Mouse (Mus musculus) gastrocnemius, adult 18-20 months (tissue): Measurements from ENCODE around the gene Ms4a18. TPM values are rescaled to one million over a fixed set of nuclear protein-coding genes. Genes with fewer than 3 reads are reported as not detected.

Experiments
- DNase-seq: peaks from one replicate; pipeline ENCODE4 v3.0.0; 2021; ENCODE audit warnings: low spot score
- long read RNA-seq, 2 experiments: library from polyadenylated mRNA; stranded (forward); transcript quantifications; one replicate each; pipeline ENCODE4 v2.0.0; 2021
- total RNA-seq, 2 experiments: library from RNA; stranded (reverse); gene quantifications; 2 replicates each; pipeline ENCODE4 v1.2.3; 2021

Ms4a18 gene
- not detected for total RNA-seq
- long read RNA-seq, experiment 1 = 0 reads
- long read RNA-seq, experiment 2 = 0 reads

- DNase-seq = no peak
Measured at GRCm38 (mm10) chr19:11017891-11018290, at the start of gene Ms4a18. TSS of gene Ms4a18 (minus strand) at chr19:11018031.

DNA sequence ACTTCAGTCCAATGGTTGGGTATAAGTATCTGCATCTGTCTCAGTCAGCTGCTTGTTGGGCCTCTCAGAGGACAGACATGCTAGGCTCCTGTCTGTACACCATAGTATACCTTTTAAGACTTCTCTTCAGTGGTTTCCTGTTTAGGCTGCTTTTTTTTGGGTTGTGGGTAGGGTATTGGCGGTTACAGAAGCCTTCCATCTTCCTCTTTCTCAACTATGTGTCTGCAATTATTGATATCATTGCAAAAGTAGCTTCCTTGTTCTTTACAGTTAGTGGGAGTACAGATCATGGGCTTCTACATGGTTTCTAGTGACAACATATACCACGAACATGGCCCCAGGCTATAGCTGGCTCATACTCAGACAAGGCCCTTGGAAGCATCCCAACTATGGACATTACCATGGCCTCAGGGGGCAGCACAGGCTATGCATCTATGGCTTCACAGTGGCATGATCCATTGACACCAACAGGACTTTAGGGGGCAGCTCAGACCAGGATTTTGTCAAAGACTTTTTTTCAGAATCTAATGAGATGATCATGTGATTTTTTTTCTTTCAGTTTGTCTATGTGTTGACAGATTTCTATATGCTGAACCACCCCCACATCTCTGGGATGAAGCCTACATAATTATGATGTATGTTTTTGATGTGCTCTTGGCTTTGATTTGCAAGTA, 47.5 kb upstream of the Ms4a18 start:
- no peak for DNase-seq

GRCm38 (mm10) chr19:11060900-11061299, 43.1 kb upstream of the Ms4a18 start:
- no peak for DNase-seq

DNA sequence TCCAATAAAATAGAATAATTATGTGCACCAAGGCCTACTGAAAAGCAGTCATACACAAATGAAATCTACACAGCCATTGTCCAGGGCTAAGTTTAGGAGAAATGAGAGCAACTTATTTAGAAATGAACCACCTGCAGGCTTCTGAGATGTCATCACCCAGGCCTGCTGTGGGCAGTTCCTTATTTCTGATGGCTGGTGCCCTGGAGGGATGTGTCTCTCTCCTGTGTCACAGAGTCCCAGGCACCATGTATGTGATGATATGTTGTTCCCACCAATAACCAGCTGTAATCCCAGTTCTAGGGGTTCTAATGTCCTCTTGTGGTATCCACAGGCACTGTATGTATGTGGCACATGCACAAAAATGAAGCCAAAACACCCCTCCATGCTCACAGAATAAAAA, 42.1 kb upstream of the Ms4a18 start:
- no peak for DNase-seq

- DNase-seq = peak; percentile 65
Measured at GRCm38 (mm10) chr19:11055700-11056099, 37.9 kb upstream of the Ms4a18 start.

GRCm38 (mm10) chr19:11053277-11053676, 35.4 kb upstream of the Ms4a18 start:
- no peak for DNase-seq

GRCm38 (mm10) chr19:11052877-11053276, 35.0 kb upstream of the Ms4a18 start:
- no peak for DNase-seq

DNA sequence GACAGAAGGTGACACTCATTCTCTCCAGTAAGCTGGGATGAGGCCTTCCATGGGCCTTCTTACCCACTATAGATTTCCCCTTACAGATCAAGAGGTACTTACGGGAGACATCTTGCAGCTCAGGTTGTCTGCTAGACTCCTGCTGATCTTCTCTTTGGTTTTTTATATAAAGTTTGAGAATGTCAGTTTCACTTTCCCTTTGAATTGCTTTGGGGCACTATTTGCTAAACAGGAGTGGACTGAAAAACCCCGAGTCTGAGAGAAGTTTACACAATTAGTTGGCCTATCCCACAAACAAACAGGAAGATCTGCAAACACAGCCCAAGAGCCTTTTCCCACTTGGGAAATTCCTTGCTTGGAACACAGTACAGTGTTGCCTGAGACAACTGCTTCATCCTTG, 32.5 kb upstream of the Ms4a18 start:
- DNase-seq = no peak

DNA sequence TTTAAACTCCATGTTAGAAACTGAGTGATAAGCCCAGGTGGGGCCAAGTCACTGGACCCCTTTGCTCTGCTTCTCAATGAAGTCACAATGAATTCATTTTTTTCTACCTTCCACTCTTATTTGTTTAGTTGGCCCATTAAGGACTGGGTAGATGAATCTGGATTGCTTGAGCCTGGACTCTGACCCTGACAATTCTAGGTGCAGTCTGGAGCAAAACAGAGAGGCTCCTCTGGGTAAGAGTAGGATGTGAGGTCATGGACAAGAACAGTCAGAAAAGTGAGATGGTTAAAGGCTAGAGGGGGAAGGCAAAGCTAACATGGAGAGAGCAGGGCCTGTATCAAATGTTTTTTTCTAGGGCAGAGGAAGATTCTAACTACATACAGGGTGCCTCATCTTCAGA, 31.6 kb upstream of the Ms4a18 start:
- DNase-seq = no peak

DNA sequence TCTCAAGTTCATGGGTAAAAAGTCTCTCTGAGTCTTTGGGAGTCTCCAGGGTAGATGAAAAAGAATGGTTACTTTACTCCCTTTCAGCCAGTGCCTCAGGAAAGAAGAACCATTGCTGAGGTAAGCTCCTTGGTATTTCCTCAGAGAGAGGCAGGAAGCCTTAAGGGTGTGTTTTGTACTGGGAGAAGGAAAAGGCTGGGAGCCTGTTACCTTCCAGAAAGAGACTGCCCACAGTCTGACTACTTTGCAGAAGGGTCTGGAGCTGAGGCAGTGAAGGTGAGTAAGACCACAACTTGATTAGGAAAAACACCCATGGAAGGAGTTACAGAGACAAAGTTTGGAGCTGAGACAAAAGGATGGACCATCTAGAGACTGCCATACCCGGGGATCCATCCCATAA, 30.7 kb upstream of the Ms4a18 start:
- DNase-seq = no peak

- no peak for DNase-seq
Measured at GRCm38 (mm10) chr19:11048009-11048408, 30.2 kb upstream of the Ms4a18 start.

DNA sequence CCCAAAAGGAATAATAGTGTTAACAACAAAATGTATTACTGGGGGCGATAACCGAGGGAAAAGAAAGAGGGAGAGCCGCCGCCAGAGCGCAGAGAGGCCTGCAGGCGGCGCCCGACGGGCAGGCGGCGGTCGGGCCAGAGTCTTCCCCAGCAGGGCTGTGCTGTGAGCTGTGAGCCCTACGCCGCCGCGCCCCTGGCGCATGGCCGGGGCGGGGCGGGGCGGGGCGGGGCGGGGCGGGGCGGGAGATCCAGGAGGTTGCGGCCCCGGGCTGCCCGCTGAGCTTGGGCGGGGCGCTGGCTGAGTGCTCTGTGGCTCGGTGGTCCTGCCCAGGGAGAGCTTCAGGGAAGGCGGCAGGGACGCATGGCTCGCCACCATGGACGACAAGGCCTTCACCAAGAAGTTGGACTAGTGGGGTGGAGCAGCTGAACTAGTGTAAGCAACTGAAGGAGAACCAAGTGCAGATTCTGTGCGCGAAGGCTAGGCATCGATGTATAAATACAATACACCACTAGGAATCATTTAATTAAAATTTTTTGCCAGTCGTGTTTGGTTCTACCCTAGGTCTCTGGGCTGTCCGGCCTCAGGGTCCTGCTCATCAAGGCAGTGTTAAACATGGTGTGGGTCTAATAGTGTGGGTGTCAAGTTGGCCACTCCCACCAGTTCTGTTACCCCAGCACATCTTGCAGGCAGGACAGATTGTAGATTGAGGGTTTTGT, 27.3 kb upstream of the Ms4a18 start:
- DNase-seq = peak; percentile 56

- no peak for DNase-seq
Measured at GRCm38 (mm10) chr19:11044671-11044995, 26.8 kb upstream of the Ms4a18 start.

- no peak for DNase-seq
Measured at GRCm38 (mm10) chr19:11037570-11037969, 19.7 kb upstream of the Ms4a18 start.

GRCm38 (mm10) chr19:11022382-11022781, 4.6 kb upstream of the Ms4a18 start:
- no peak for DNase-seq

DNA sequence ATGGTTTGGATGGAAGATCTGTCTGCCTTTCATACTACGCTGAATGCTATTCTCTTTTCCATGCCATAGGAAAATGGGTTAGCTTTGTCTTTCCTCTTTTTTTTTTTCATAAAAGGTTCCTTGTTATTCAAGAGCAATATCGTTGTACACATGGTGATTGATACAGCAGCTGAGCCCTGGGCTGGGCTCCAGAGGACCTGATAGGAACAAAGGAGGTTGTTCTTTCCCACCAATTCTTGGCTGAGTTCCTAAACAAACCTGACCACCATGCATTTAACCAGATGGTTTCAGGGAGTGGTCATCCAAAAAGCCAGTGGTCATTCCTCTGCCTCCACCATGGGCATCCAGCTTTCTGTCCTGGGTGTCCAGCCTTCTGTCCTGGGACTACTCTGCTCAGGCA, 580 bp downstream of the Ms4a18 start:
- DNase-seq = peak; percentile 11

DNA sequence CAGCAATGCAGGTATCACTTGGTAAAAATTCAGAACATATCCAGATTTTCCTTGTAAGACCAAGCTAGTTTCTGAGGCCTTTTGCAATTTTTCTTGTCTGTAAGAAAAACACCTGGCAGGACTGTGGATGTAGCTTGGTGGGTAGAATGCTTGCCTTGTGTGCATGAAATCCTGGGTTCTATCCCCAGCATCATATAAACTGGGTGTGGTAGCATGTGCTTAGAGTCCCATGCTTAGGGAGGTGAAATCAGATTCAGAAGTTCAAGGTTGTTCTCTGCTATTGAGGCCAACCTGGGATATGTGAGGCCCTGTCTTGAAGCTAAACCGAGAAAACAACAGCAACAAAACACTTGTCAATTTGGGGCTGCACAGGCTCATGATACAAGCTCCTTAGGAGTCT, 1.8 kb downstream of the Ms4a18 start:
- DNase-seq = no peak

- no peak for DNase-seq
Measured at GRCm38 (mm10) chr19:11015468-11015867, 2.4 kb downstream of the Ms4a18 start.

DNA sequence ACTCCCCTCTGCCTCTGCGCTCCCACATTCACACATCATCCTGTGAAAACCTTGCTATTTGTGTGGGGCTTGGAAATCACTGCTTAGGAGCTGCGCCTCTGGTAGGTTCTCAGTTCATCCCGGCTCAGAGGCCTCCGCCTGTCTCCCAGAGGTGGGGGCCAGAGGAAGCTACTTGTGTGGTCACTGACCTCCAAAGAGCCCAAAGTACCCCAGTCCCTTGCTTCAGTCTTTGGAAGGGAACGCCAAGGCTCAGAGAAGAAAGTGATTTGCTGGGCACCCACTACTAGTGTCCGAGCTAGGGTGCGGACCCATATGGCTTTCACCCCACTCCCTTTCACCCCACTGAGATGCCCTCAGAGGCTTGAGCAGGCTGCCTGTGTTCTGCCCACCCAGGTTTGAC, 24.7 kb downstream of the Ms4a18 start, which contains the start of gene Ms4a15:
TSS of gene Ms4a15 (minus strand) at position 101 of the 400 bp plus-strand sequence.
- no peak for DNase-seq

GRCm38 (mm10) chr19:10991911-10992310, 25.9 kb downstream of the Ms4a18 start:
- DNase-seq = no peak

- no peak for DNase-seq
Measured at GRCm38 (mm10) chr19:10990751-10991150, 27.1 kb downstream of the Ms4a18 start.

- no peak for DNase-seq
Measured at GRCm38 (mm10) chr19:10988563-10988962, 29.3 kb downstream of the Ms4a18 start.

DNA sequence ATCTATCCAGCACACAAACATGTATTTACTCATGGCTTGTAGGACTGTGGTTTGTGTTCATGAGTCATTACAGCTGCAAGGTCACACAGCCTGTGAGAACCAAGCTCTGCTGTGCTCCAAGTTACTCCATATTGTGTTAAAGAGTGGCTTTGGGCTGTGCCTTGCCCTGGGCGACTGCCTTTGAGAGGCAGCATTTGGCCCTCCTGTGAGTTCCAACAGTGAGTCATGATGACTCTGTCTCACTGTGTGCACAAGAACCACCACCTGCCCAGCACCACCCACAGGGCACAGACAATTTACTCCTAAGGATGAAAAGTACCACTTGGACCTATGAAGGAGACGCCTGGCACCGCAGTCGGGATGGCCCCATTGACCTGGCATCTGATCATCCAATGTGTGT, 31.9 kb downstream of the Ms4a18 start:
- no peak for DNase-seq
